Mouse (Mus musculus) CH12.LX (cell line): ENCODE results near the gene Pex11b. TPM values are rescaled to one million over a fixed set of nuclear protein-coding genes. Genes with fewer than 3 reads are reported as not detected.

Source experiments
- DNase-seq: peaks from one replicate; pipeline ENCODE4 v3.0.0-alpha.2; 2013; ENCODE audit errors: extremely low read depth
- H3K27ac ChIP-seq: 2 replicates; pipeline ENCODE4 v1.5.1; 2012; ENCODE audit warnings: low read depth, mild to moderate bottlenecking, control low read depth, moderate library complexity; ENCODE audit not compliant: insufficient read depth
- H3K27me3 ChIP-seq: replicated peaks from 2 replicates; pipeline ENCODE3; 2012; ENCODE audit warnings: inconsistent platforms
- H3K36me3 ChIP-seq, 2 experiments: replicated peaks in 1 of 2; 2 replicates each; pipeline versions ENCODE3 to v1.6.1; 2012; ENCODE audit warnings: inconsistent platforms in 1 of 2, low read length in 1 of 2, mild to moderate bottlenecking in 1 of 2, mixed read lengths in 1 of 2, moderate library complexity in 1 of 2; ENCODE audit not compliant: control insufficient read depth in 1 of 2, insufficient read depth in 1 of 2
- H3K4me1 ChIP-seq, 2 experiments: 2 replicates each; pipeline ENCODE4 v1.6.1; 2012; ENCODE audit warnings: inconsistent platforms in 1 of 2, moderate library complexity in 1 of 2; ENCODE audit not compliant: insufficient read depth in 2 of 2, control insufficient read depth in 1 of 2
- H3K4me2 ChIP-seq: 2 replicates; pipeline ENCODE4 v1.6.1; 2012; ENCODE audit warnings: low read depth, mild to moderate bottlenecking, control low read depth; ENCODE audit not compliant: poor library complexity, insufficient read depth, severe bottlenecking
- H3K4me3 ChIP-seq, 3 experiments: fragments of 150-350 bp in 1 of 3; sonication (generic) in 1 of 3; replicated peaks in 1 of 3; 2 replicates each; pipeline versions ENCODE3 to v1.5.1; 2011 to 2012; ENCODE audit warnings: low read depth in 2 of 3, low read length in 2 of 3, mild to moderate bottlenecking in 2 of 3, moderate library complexity in 2 of 3, control low read depth in 1 of 3, improper control_type of control experiment in 1 of 3, inconsistent platforms in 1 of 3, mixed read lengths in 1 of 3; ENCODE audit not compliant: poor library complexity in 1 of 3
- H3K79me2 ChIP-seq: replicated peaks from 2 replicates; pipeline ENCODE4 v1.6.1; 2012; ENCODE audit warnings: mild to moderate bottlenecking, moderate library complexity; ENCODE audit not compliant: control insufficient read depth, poor library complexity, insufficient read depth, severe bottlenecking; ENCODE audit errors: extremely low read depth
- H3K9ac ChIP-seq: 2 replicates; pipeline ENCODE4 v1.6.1; 2012; ENCODE audit warnings: low read depth, mild to moderate bottlenecking, control low read depth, moderate library complexity; ENCODE audit not compliant: insufficient read depth
- H3K9me3 ChIP-seq: replicated peaks from 2 replicates; pipeline ENCODE3; 2012; ENCODE audit warnings: low read length, inconsistent platforms, mixed read lengths
- BHLHE40 ChIP-seq: IDR thresholded peaks from 2 replicates; pipeline ENCODE4 v1.6.1; 2011; ENCODE audit warnings: mild to moderate bottlenecking, low read depth, low read length, improper control_type of control experiment
- CHD2 ChIP-seq: IDR thresholded peaks from 2 replicates; pipeline ENCODE4 v1.6.1; 2011; ENCODE audit warnings: low read length, improper control_type of control experiment
- IRF4 ChIP-seq: IDR thresholded peaks from 2 replicates; pipeline ENCODE4 v1.6.1; 2014; ENCODE audit warnings: low read depth, mild to moderate bottlenecking, inconsistent platforms, low read length, improper control_type of control experiment
- JUN ChIP-seq: IDR thresholded peaks from 2 replicates; pipeline ENCODE4 v1.6.1; 2011; ENCODE audit warnings: low read depth, mild to moderate bottlenecking, low read length, improper control_type of control experiment, moderate library complexity; ENCODE audit not compliant: insufficient read depth
- KAT2A ChIP-seq: IDR thresholded peaks from 2 replicates; pipeline ENCODE4 v1.6.1; 2012; ENCODE audit warnings: low read length, improper control_type of control experiment, inconsistent platforms; ENCODE audit not compliant: insufficient replicate concordance
- MAX ChIP-seq: IDR thresholded peaks from 2 replicates; pipeline ENCODE4 v1.6.1; 2011; ENCODE audit warnings: low read length, improper control_type of control experiment
- MAZ ChIP-seq: IDR thresholded peaks from 2 replicates; pipeline ENCODE4 v1.6.1; 2012; ENCODE audit warnings: low read depth, mild to moderate bottlenecking, inconsistent platforms, low read length, improper control_type of control experiment, moderate library complexity
- MEF2A ChIP-seq: IDR thresholded peaks from 2 replicates; pipeline ENCODE4 v1.6.1; 2014; ENCODE audit warnings: low read depth, mild to moderate bottlenecking, inconsistent platforms, low read length, improper control_type of control experiment, borderline replicate concordance
- NELFE ChIP-seq: IDR thresholded peaks from 2 replicates; pipeline ENCODE4 v1.6.1; 2011; ENCODE audit warnings: low read depth, low read length, improper control_type of control experiment
- RAD21 ChIP-seq: IDR thresholded peaks from 2 replicates; pipeline ENCODE4 v1.6.1; 2011; ENCODE audit warnings: low read depth, mild to moderate bottlenecking, low read length, improper control_type of control experiment, moderate library complexity
- RCOR1 ChIP-seq: conservative IDR thresholded peaks from 2 replicates; pipeline ENCODE4 v1.6.1; 2012; ENCODE audit warnings: low read depth, mild to moderate bottlenecking, inconsistent platforms, low read length, improper control_type of control experiment
- SIN3A ChIP-seq: IDR thresholded peaks from 2 replicates; pipeline ENCODE4 v1.6.1; 2012; ENCODE audit warnings: low read length, improper control_type of control experiment, inconsistent platforms
- TBP ChIP-seq: conservative IDR thresholded peaks from 2 replicates; pipeline ENCODE4 v1.6.1; 2011; ENCODE audit warnings: low read depth, low read length, improper control_type of control experiment
- USF2 ChIP-seq: conservative IDR thresholded peaks from 2 replicates; pipeline ENCODE4 v1.6.1; 2011; ENCODE audit warnings: low read depth, low read length, improper control_type of control experiment
- ZKSCAN1 ChIP-seq: IDR thresholded peaks from 2 replicates; pipeline ENCODE4 v1.6.1; 2012; ENCODE audit warnings: low read depth, inconsistent platforms, low read length, improper control_type of control experiment, borderline replicate concordance
- ZMIZ1 ChIP-seq: IDR thresholded peaks from 2 replicates; pipeline ENCODE4 v1.6.1; 2012; ENCODE audit warnings: low read depth, mild to moderate bottlenecking, inconsistent platforms, low read length, improper control_type of control experiment
- dilution Hi-C: fragments of 300-500 bp; cut with MboI; formaldehyde crosslinking; loops from 2 replicates; pipeline ENCODE4 v1.14.3; 2020; ENCODE audit warnings: low sequenced_read_pairs; ENCODE audit not compliant: extremely low pct_unique_long_range_greater_than_20kb, extremely low pct_ligation_motif_present
- in situ Hi-C: fragments of 300-500 bp; cut with MboI; formaldehyde crosslinking; loops from 3 replicates; pipeline ENCODE4 v1.14.3; 2019; ENCODE audit warnings: low sequenced_read_pairs, low pct_ligation_motif_present, low pct_unique_long_range_greater_than_20kb, mixed read lengths
- polyA plus RNA-seq: library from polyadenylated mRNA; unstranded; fragments of >175 nt; gene quantifications from 2 replicates; pipeline ENCODE4 v1.2.1, GENCODE M21; 2012; ENCODE audit warnings: low read depth; ENCODE audit not compliant: insufficient read length
- total RNA-seq, 2 experiments: library from RNA; depleted of rRNA; stranded (reverse); fragments of 300-350 nt in 1 of 2; fragments of >200 nt in 1 of 2; gene quantifications; 2 replicates each; pipeline ENCODE4 v1.2.3; 2012 to 2014

Gene Pex11b
- total and polyA plus RNA-seq, 3 experiments: 23.4 to 33.1 (median 27.9) TPM

DNA sequence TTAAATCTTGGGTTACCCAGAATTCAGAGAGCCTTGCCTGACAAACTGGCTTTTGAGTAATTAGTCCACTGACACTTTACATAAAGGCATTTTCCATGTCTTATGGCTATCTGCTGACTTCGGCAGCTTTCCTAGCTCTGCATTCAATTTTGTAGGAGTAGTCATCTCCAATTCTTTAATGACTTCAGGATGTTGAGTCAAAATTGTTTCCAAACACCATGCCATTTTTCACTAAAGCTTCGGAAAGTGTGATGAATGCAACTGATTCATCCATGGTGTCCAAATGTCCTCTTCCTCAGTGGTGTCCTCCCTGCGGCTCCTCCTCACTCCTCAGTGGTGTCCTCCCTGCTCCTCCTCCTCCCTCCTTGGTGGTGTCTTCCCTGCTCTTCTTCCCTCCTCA, 17.2 kb upstream of the Pex11b start:
- Histone ChIP-seq H3K79me2 (no peaks in the 10 kb centered on the region; the same call in 1 of the 2 replicates), H3K9ac (no peak overlapping the region), H3K27me3 (no peaks in the 10 kb centered on the region), H3K4me1 (no peaks in the 10 kb centered on the region), H3K4me3 (no peak overlapping the region), H3K9me3 (no peaks in the 10 kb centered on the region), H3K27ac (no peak overlapping the region), H3K36me3 (peaks cover 18 to 61% of the 10 kb centered on the region in 2 experiments), H3K4me2 (no peak overlapping the region)
- in situ Hi-C loops (no loop called here), dilution Hi-C loops (no loop called here)
- no peak for DNase-seq
- TF ChIP-seq BHLHE40 (no peak), IRF4 (no peak), NELFE (no peak), SIN3A (no peak)

DNA sequence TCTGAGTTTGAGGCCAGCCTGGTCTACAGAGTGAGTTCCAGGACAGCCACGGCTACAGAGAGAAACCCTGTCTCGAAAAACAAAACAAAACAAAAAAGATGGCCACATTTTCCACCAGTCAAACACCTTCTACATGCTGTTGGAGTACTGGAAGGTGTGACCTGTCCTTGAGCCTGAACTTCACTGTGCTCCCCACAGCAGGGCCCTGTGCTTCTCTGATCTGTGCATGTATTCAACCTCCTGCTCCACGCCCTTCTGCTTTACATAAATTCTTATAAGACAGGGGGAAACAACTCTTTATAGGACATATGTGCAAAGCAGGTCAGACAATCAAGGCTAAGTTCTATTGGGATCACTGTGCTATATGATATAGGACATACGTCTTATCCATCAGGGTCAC, 12.0 kb upstream of the Pex11b start:
- TF ChIP-seq RAD21: no peak
- no peak for TF ChIP-seq RCOR1
- no peak for TF ChIP-seq ZKSCAN1
- TF ChIP-seq MEF2A: no peak
- TF ChIP-seq MAX: no peak
- no peak for TF ChIP-seq ZMIZ1
- no peak for TF ChIP-seq NELFE
- no peak for TF ChIP-seq MAZ
- TF ChIP-seq IRF4: no peak
- TF ChIP-seq TBP: no peak
- no peak for TF ChIP-seq USF2
- no peak for TF ChIP-seq JUN
- TF ChIP-seq KAT2A: no peak
- no peak for TF ChIP-seq CHD2
- H3K4me1 ChIP-seq: 0 out of 4 replicates have a peak, but pooled peaks cover 0 to 6% of the 10 kb centered on the region in 2 experiments
- dilution Hi-C loops: no loop called here
- in situ Hi-C loops: no loop called here
- no peaks in the 10 kb centered on the region; the same call in 1 of the 2 replicates for H3K79me2 ChIP-seq
- no peaks in the 10 kb centered on the region for H3K9me3 ChIP-seq
- H3K9ac ChIP-seq: no peak overlapping the region
- no peak for DNase-seq
- no peak overlapping the region for H3K27ac ChIP-seq
- no peak overlapping the region for H3K4me2 ChIP-seq
- no peaks in the 10 kb centered on the region for H3K27me3 ChIP-seq
- no peak overlapping the region for H3K4me3 ChIP-seq
- peaks cover 31 to 56% of the 10 kb centered on the region in 2 experiments for H3K36me3 ChIP-seq
